Mouse (Mus musculus) stomach, embryonic 15.5 days (tissue): ENCODE data around the gene Dock2. TPM values are rescaled to one million over a fixed set of nuclear protein-coding genes. Genes with fewer than 3 reads are reported as not detected.

ENCODE experiments used
- ATAC-seq: fragments of 200-750 bp; cut with Nextera tagmentation; 2 replicates; pipeline ENCODE4 v1.8.0; 2017; ENCODE audit warnings: low read depth, moderate number of reproducible peaks, moderate TSS enrichment; ENCODE audit not compliant: insufficient read depth, low FRiP score
- H3K27ac ChIP-seq: fragments of 300-500 bp; sonication (generic); 2 replicates; pipeline ENCODE4 v1.5.1; 2015; ENCODE audit warnings: mild to moderate bottlenecking, inconsistent platforms
- H3K27me3 ChIP-seq: fragments of 300-500 bp; sonication (generic); replicated peaks from 2 replicates; pipeline ENCODE4 v1.6.1; 2015; ENCODE audit warnings: inconsistent platforms
- H3K36me3 ChIP-seq: fragments of 300-500 bp; sonication (generic); 2 replicates; pipeline ENCODE4 v1.6.1; 2015; ENCODE audit warnings: inconsistent platforms
- H3K4me1 ChIP-seq: fragments of 300-500 bp; sonication (generic); 2 replicates; pipeline ENCODE4 v1.6.1; 2015; ENCODE audit warnings: inconsistent platforms
- H3K4me2 ChIP-seq: fragments of 300-500 bp; sonication (generic); 2 replicates; pipeline ENCODE4 v1.6.1; 2015; ENCODE audit warnings: mild to moderate bottlenecking, inconsistent platforms
- H3K4me3 ChIP-seq: fragments of 300-500 bp; sonication (generic); replicated peaks from 2 replicates; pipeline ENCODE4 v1.5.1; 2015; ENCODE audit warnings: inconsistent platforms
- H3K9ac ChIP-seq: fragments of 300-500 bp; sonication (generic); 2 replicates; pipeline ENCODE4 v1.6.1; 2015; ENCODE audit warnings: inconsistent platforms
- H3K9me3 ChIP-seq: fragments of 300-500 bp; sonication (generic); 2 replicates; pipeline ENCODE4 v1.6.1; 2016; ENCODE audit warnings: inconsistent platforms
- WGBS: fragments of 180-500 bp; shearing (Covaris S2); methylation state at CpG from one replicate; pipeline ENCODE4 v1.1.7; 2015; 5-methylcytosine and 5-hydroxymethylcytosine counted together
- polyA plus RNA-seq: library from polyadenylated mRNA; unstranded; fragments of >200 nt; fragmentation: Nextera tagmentation; extraction: Ambion mirVana; gene quantifications from 2 replicates; pipeline ENCODE4 v1.2.1, GENCODE M21; 2015

Dock2 gene
- polyA plus RNA-seq, 1 experiment from 2014 or later: 2.4 TPM

DNA sequence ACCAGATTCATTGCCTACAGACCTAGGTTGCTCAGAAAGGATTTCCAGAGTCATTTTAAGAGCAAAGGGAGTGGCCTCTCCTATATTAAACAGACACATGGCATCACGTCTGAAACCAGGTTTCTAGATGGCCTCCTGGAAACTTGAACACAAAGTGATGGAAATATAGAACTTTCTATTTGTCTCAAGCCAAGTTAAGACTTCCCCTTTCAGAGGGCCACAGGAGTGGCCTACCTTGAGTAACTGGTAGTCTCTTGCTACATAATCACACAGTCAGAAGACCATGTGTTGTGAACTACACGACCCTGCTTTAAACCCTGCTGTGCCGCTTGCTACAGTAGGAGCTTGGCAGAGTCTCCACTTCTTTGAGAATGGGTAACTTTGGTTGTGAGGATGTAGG, 400.2 kb downstream of the Dock2 start:
- Histone ChIP-seq H3K9ac (no peak overlapping the region), H3K27ac (no peak overlapping the region), H3K4me3 (no peak overlapping the region), H3K36me3 (no peaks in the 10 kb centered on the region), H3K4me2 (no peak overlapping the region), H3K9me3 (no peaks in the 10 kb centered on the region), H3K4me1 (no peaks in the 10 kb centered on the region), H3K27me3 (no peaks in the 10 kb centered on the region)
- no peak for ATAC-seq
- 79% methylated on average over 3 of the region's 3 CpGs for WGBS

DNA sequence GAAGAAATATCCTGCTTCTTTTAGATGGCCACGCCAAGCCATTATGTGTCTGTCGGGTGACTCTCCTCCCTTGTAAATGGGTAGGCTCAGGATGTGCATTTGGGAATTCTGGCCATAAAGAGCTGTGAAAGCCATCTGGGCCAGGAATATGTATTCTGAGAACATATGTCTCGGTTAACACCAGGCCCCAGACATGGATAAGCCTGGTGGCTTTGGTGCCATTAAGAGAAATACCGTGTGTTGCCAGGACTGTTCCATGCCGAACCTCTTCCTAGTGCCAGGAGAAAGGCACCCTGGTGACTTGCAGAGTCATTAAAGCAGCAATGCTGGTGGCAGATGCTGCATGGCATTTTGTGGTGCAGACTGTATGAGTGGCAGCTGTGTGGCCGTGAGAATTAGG, 406.0 kb downstream of the Dock2 start:
- 78% methylated on average over 6 of the region's 6 CpGs for WGBS
- Histone ChIP-seq H3K9ac (no peak overlapping the region), H3K4me2 (no peak overlapping the region), H3K36me3 (no peaks in the 10 kb centered on the region), H3K27ac (no peak overlapping the region), H3K4me1 (no peaks in the 10 kb centered on the region), H3K9me3 (no peaks in the 10 kb centered on the region), H3K4me3 (no peak overlapping the region), H3K27me3 (no peaks in the 10 kb centered on the region)
- no peak for ATAC-seq

DNA sequence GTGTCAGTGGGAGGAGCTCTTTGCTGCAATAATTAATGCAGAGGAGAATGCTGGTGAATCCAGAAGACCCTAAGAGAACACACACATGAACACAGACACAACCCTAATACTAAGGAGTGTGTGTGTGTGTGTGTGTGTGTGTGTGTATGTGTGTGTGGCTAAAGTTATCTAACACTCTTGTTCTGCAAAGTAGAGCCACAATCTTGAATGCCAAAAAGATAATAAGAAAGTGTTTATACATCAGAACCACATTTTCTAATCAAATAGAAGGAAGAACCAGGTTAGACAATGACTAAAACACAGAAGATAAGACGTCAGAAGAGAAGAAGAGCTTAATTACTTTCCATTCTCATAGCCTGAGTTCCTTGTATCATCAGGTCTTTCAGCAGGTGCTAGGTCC, 408.1 kb downstream of the Dock2 start:
- no peak overlapping the region for H3K4me3 ChIP-seq
- no peaks in the 10 kb centered on the region for H3K36me3 ChIP-seq
- 62% methylated on average over 1 of the region's 1 CpGs for WGBS
- no peak overlapping the region for H3K4me2 ChIP-seq
- H3K27ac ChIP-seq: no peak overlapping the region
- no peak overlapping the region for H3K9ac ChIP-seq
- no peak for ATAC-seq
- no peaks in the 10 kb centered on the region for H3K9me3 ChIP-seq
- no peaks in the 10 kb centered on the region for H3K27me3 ChIP-seq
- no peaks in the 10 kb centered on the region for H3K4me1 ChIP-seq

DNA sequence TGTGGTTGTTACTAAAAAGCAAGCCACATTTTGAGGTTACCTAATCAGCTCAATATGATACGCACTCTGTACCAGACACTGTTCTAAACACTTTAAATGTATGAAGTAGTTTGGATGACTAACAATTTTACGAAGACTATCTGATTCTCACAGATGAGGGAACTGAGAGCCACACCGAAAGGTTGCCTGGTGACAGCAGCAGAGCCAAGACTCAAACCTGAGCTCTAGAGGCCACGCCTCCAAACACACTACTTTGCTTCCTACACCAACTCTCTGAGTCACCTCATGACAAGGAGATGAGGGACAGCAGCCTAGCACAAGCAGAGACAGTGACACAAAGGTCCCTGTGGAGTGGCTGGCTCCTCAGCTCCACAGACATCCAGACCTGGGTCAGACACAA, 411.5 kb downstream of the Dock2 start:
- Histone ChIP-seq H3K4me2 (no peak overlapping the region), H3K4me3 (no peak overlapping the region), H3K36me3 (no peaks in the 10 kb centered on the region), H3K9me3 (no peaks in the 10 kb centered on the region), H3K27me3 (no peaks in the 10 kb centered on the region), H3K4me1 (no peaks in the 10 kb centered on the region), H3K27ac (no peak overlapping the region), H3K9ac (no peak overlapping the region)
- 71% methylated on average over 4 of the region's 4 CpGs for WGBS
- ATAC-seq: no peak

DNA sequence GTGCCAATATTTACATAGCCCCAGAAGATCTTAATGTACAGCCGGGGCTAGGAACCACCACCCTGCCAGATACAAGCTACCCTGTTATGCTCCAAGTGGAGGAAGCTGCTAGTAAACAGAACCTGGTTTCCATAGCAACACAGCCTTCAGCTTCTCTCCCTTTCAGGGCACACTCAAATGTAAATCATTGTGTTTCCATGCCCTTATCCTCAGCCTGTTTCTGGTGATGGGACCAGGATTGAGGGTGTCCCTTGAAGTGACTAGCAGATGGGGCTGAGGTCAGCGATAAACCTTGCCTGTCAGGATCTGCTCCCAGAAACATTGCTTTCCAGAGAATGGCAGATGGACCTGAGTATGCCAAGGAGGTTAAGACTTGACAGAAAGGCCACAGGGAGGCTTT, 427.6 kb downstream of the Dock2 start:
- Histone ChIP-seq H3K36me3 (no peaks in the 10 kb centered on the region), H3K9me3 (no peaks in the 10 kb centered on the region), H3K27me3 (no peaks in the 10 kb centered on the region), H3K4me1 (no peaks in the 10 kb centered on the region), H3K9ac (no peak overlapping the region), H3K4me3 (no peak overlapping the region), H3K27ac (no peak overlapping the region), H3K4me2 (no peak overlapping the region)
- no peak for ATAC-seq
- WGBS: 32% methylated on average over 2 of the region's 2 CpGs

DNA sequence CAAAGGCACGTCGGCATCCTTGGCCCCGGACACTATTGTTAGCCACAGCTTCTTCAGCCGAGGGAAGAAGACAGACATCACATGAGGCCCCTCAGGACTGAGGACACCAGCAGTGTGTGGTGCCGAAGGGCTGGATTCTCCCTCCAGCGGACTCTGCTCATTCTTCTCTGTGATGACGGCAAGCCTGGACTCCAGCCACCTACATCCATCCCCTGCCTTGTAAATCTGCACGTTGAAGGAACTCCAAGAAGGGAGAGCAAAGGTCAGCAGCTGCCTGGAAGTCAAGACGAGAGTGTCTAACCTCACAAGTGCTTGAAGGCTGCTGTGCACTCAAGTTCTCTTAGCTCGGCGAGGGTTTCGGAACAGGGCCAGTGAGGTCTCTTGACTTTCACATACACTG, 428.3 kb downstream of the Dock2 start:
- no peaks in the 10 kb centered on the region for H3K27me3 ChIP-seq
- no peak overlapping the region for H3K9ac ChIP-seq
- no peak overlapping the region for H3K27ac ChIP-seq
- no peaks in the 10 kb centered on the region for H3K9me3 ChIP-seq
- no peaks in the 10 kb centered on the region for H3K4me1 ChIP-seq
- no peaks in the 10 kb centered on the region for H3K36me3 ChIP-seq
- H3K4me3 ChIP-seq: no peak overlapping the region
- no peak; the same call in 1 of the 2 replicates for ATAC-seq
- WGBS: 51% methylated on average over 12 of the region's 12 CpGs
- no peak overlapping the region for H3K4me2 ChIP-seq

DNA sequence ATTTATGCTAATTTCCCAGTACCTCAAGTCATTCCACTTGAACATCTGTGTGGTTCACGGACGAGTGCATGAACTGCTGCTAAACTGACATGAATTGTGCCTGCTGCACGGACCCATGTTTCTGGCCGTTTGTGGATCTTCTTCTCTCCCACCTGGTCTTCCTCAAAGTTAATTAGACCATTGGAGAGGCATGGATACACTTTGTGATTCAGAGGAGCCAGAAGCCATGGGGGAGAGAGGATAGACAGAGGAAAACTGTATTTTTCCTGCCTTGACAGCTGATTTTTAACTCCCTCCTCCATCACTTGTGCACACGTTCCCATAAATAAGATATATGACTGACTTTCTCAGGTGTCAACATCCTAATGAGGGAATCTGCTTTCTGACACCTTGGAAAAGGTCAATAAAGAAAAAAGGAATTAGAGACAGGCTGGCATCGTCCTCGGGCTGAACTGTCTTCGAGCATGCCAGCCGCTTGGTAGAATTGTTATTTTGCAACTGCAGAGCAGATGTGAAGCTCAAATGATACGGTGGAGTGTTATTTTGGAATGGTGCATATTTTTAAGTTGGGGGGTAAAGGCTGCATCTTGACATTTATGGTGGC, 434.1 kb downstream of the Dock2 start:
- no peak overlapping the region for H3K9ac ChIP-seq
- no peaks in the 10 kb centered on the region for H3K27me3 ChIP-seq
- H3K4me3 ChIP-seq: no peak overlapping the region
- H3K27ac ChIP-seq: no peak overlapping the region
- no peak for ATAC-seq
- no peaks in the 10 kb centered on the region for H3K36me3 ChIP-seq
- no peaks in the 10 kb centered on the region for H3K4me1 ChIP-seq
- WGBS: 69% methylated on average over 10 of the region's 10 CpGs
- H3K9me3 ChIP-seq: no peaks in the 10 kb centered on the region
- no peak overlapping the region for H3K4me2 ChIP-seq

DNA sequence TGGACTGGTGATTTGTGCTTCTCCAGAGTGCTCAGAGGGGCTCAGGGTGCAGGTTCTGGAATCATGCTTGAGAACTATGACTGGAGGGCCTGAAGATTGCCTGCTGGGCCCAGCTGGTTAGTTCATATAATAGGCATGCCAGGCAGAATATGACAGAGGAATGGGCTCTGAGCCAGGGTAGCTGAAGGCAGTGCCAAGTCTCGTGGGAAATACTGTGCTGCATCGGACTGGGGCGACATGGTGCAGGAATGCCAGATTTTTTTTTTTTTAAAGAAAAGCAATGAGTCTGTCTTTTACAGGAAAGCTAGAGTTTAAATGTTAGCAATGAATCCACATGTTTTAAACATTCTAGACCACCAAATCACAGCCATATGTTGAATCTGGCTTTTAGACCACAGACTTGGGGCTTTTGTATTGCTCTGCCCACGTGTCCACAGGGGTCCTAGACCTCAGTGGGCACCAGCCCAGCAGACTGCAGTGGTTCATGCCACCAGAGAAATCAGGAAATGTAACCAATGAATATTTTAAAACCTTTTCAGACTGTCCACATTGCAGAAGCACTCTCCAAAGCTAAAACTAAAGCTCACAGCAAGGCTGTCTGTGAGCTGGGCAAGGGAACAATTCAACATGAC, 435.3 kb downstream of the Dock2 start:
- H3K9me3 ChIP-seq: no peaks in the 10 kb centered on the region
- no peak overlapping the region for H3K9ac ChIP-seq
- no peak for ATAC-seq
- H3K4me1 ChIP-seq: no peaks in the 10 kb centered on the region
- H3K36me3 ChIP-seq: no peaks in the 10 kb centered on the region
- H3K27me3 ChIP-seq: no peaks in the 10 kb centered on the region
- H3K27ac ChIP-seq: no peak overlapping the region
- 37% methylated on average over 4 of the region's 4 CpGs for WGBS
- H3K4me3 ChIP-seq: no peak overlapping the region
- H3K4me2 ChIP-seq: no peak overlapping the region

DNA sequence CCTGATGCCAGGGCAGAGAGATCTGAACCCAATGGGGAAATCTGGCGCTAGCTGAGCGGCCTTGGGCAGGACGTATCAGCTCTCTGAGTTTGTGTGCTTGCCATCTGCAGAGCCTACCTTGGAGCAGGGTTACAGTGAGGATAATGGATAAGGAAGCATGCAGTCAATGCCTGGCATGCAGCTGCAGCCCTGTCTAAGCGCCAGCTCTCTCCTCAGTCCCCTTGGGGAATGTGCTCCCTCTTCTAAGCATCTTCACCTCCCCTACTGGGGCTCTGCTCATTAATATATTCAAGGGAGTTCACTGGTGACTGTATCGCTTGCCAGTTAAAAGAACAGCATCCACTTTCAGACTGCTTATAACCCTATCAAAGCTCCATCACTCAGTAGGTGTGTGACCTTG, 439.4 kb downstream of the Dock2 start:
- no peaks in the 10 kb centered on the region for H3K9me3 ChIP-seq
- H3K9ac ChIP-seq: no peak overlapping the region
- H3K27ac ChIP-seq: no peak overlapping the region
- H3K36me3 ChIP-seq: no peaks in the 10 kb centered on the region
- 72% methylated on average over 5 of the region's 5 CpGs for WGBS
- H3K4me1 ChIP-seq: no peaks in the 10 kb centered on the region
- no peak overlapping the region for H3K4me3 ChIP-seq
- no peak for ATAC-seq
- H3K4me2 ChIP-seq: no peak overlapping the region
- no peaks in the 10 kb centered on the region for H3K27me3 ChIP-seq

DNA sequence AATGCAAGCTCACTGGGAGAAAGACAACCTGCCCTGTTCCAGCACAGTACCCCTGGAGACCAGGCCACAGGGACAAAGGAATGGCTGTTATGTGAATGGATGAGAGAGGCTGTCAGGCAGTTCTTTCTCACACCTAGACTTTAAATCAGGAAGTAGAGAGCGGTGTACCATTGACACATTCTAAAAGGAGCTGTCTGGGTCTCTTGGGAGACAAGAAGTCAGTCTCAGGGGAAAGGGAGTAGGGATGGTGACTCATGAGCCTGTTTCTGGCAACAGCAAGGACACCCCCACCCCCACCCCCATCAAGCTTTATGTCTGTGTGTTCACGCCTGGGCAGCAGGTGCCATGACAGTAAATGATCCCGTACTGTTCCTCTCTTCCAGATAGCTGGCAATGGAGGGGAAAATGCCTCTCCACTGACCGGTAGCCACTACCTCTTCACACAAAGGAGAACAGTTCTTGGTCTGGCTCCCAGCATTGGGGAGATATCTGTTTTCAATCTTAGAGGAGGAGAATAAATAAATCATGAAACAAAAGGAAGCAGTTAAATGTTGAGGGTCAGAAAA, 439.9 kb downstream of the Dock2 start:
- H3K4me3 ChIP-seq: no peak overlapping the region
- no peaks in the 10 kb centered on the region for H3K36me3 ChIP-seq
- no peaks in the 10 kb centered on the region for H3K27me3 ChIP-seq
- H3K27ac ChIP-seq: no peak overlapping the region
- no peak for ATAC-seq
- H3K9ac ChIP-seq: no peak overlapping the region
- no peaks in the 10 kb centered on the region for H3K4me1 ChIP-seq
- 73% methylated on average over 4 of the region's 4 CpGs for WGBS
- H3K4me2 ChIP-seq: no peak overlapping the region
- H3K9me3 ChIP-seq: no peaks in the 10 kb centered on the region

DNA sequence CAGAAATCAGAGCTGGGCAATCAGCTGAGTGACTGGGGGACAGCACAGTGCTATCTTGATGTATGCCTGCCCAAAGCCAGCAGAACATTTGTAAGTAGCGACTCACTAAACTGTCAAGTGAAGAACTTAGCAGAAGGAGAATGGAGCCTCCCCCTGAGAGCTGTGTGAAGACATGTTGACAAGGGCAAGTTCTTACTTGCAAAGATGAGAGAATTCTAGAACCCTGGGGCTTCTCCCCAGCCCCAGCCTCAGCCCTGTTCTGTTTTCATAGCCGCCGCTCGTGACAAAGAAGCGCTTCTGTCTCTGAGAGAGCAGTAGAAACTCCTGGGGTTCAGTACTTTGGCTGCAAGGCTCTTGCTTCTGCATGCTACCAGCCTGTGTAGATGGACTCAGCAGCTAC, 444.0 kb downstream of the Dock2 start:
- whole genome bisulfite sequencing: 88% methylated on average over 5 of the region's 5 CpGs
- H3K9me3 ChIP-seq: no peaks in the 10 kb centered on the region
- no peak for ATAC-seq

DNA sequence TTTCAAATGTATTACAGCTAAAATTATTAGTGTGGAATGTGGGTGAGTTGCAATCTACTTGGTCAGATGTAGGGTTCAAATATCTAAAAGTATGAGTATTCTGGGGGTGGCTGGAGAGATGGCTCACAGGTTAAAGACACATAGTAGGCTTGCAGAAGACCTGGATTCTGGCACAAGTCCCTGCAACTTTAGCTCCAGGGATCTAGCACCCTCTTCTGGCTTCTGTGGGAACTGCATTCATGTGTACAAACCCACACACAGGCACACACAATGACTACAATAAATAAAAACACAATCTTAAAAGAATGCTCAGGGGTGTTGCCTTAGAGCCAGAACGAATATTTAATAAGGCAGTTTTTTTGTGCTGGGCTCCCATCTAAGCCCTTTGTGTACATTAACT, 445.8 kb downstream of the Dock2 start:
- Histone ChIP-seq H3K4me1 (no peaks in the 10 kb centered on the region), H3K4me3 (no peak overlapping the region), H3K9me3 (no peaks in the 10 kb centered on the region), H3K4me2 (no peak overlapping the region), H3K36me3 (no peaks in the 10 kb centered on the region), H3K27ac (no peak overlapping the region), H3K9ac (no peak overlapping the region), H3K27me3 (no peaks in the 10 kb centered on the region)
- WGBS: 72% methylated on average over 1 of the region's 1 CpGs
- ATAC-seq: no peak

More for the DNA sequence above, 444.0 kb downstream of the Dock2 start:
- H3K4me3 ChIP-seq: no peak overlapping the region
- no peaks in the 10 kb centered on the region for H3K36me3 ChIP-seq
- no peak overlapping the region for H3K4me2 ChIP-seq
- no peaks in the 10 kb centered on the region for H3K27me3 ChIP-seq
- no peak overlapping the region for H3K9ac ChIP-seq
- H3K4me1 ChIP-seq: no peaks in the 10 kb centered on the region
- no peak overlapping the region for H3K27ac ChIP-seq
